Mouse (Mus musculus) MEL (cell line): ENCODE results near the gene Atp8a2. TPM values are rescaled to one million over a fixed set of nuclear protein-coding genes. Genes with fewer than 3 reads are reported as not detected.
"Not testable (repeated sequence)": the region's sequence is repeated elsewhere in the genome, so short reads cannot be mapped to it uniquely, and the experiment has no call there.

Source experiments
- DNase-seq: peaks from one replicate; pipeline ENCODE4 v3.0.0; 2011; ENCODE audit warnings: low read depth, low spot score
- H3K27ac ChIP-seq: 2 replicates; pipeline ENCODE4 v1.5.1; 2012; ENCODE audit warnings: low read depth, mild to moderate bottlenecking, control low read depth, low read length, moderate library complexity; ENCODE audit not compliant: control insufficient read depth
- H3K27me3 ChIP-seq, 2 experiments: fragments of 150-350 bp in 1 of 2; sonication (generic) in 1 of 2; 2 replicates each; pipeline ENCODE4 v1.6.1; 2012; ENCODE audit warnings: low read length in 2 of 2, mild to moderate bottlenecking in 2 of 2, improper control_type of control experiment in 1 of 2, moderate library complexity in 1 of 2; ENCODE audit not compliant: insufficient read depth in 2 of 2, control insufficient read depth in 1 of 2
- H3K36me3 ChIP-seq, 2 experiments: 2 replicates each; pipeline ENCODE4 v1.6.1; 2012 to 2014; ENCODE audit warnings: low read length in 2 of 2, improper control_type of control experiment in 1 of 2, inconsistent platforms in 1 of 2, mild to moderate bottlenecking in 1 of 2; ENCODE audit not compliant: insufficient read depth in 2 of 2, control insufficient read depth in 1 of 2
- H3K4me1 ChIP-seq, 2 experiments: fragments of 150-350 bp in 1 of 2; sonication (generic) in 1 of 2; 2 replicates each; pipeline ENCODE4 v1.6.1; 2012; ENCODE audit warnings: low read length in 2 of 2, improper control_type of control experiment in 1 of 2, mild to moderate bottlenecking in 1 of 2; ENCODE audit not compliant: insufficient read depth in 2 of 2, control insufficient read depth in 1 of 2
- H3K4me3 ChIP-seq, 2 experiments: fragments of 150-350 bp in 1 of 2; sonication (generic) in 1 of 2; 2 replicates each; pipeline ENCODE4 v1.5.1; 2012; ENCODE audit warnings: low read depth in 2 of 2, low read length in 2 of 2, mild to moderate bottlenecking in 2 of 2, moderate library complexity in 2 of 2, control low read depth in 1 of 2, improper control_type of control experiment in 1 of 2; ENCODE audit not compliant: control insufficient read depth in 1 of 2, insufficient read depth in 1 of 2
- H3K79me2 ChIP-seq: 2 replicates; pipeline ENCODE4 v1.6.1; 2012; ENCODE audit warnings: mild to moderate bottlenecking, low read length, moderate library complexity; ENCODE audit not compliant: control insufficient read depth, poor library complexity, insufficient read depth
- H3K9ac ChIP-seq: 2 replicates; pipeline ENCODE4 v1.6.1; 2012; ENCODE audit warnings: low read depth, mild to moderate bottlenecking, control low read depth, low read length, moderate library complexity; ENCODE audit not compliant: control insufficient read depth, poor library complexity, severe bottlenecking
- H3K9me3 ChIP-seq: fragments of 150-350 bp; sonication (generic); replicated peaks from 2 replicates; pipeline ENCODE4 v1.6.1; 2012; ENCODE audit warnings: mild to moderate bottlenecking, low read length, improper control_type of control experiment, moderate library complexity; ENCODE audit not compliant: insufficient read depth
- CHD2 ChIP-seq: IDR thresholded peaks from 2 replicates; pipeline ENCODE4 v1.6.1; 2011; ENCODE audit warnings: low read length, improper control_type of control experiment
- CTCF ChIP-seq, 3 experiments: IDR thresholded peaks in 2 of 3; conservative IDR thresholded peaks in 1 of 3; 2 replicates each; pipeline ENCODE4 v1.5.1; 2011 to 2012; ENCODE audit warnings: low read length in 3 of 3, low read depth in 2 of 3, mild to moderate bottlenecking in 2 of 3, improper control_type of control experiment in 1 of 3, inconsistent platforms in 1 of 3, mixed read lengths in 1 of 3, moderate library complexity in 1 of 3; ENCODE audit not compliant: control insufficient read depth in 1 of 3, insufficient read depth in 1 of 3, poor library complexity in 1 of 3, severe bottlenecking in 1 of 3
- E2F4 ChIP-seq: IDR thresholded peaks from 2 replicates; pipeline ENCODE4 v1.6.1; 2011; ENCODE audit warnings: low read depth, low read length, improper control_type of control experiment, borderline replicate concordance
- ETS1 ChIP-seq: IDR thresholded peaks from 2 replicates; pipeline ENCODE4 v1.6.1; 2012; ENCODE audit warnings: low read depth, mild to moderate bottlenecking, inconsistent platforms, low read length, improper control_type of control experiment, moderate library complexity
- GABPA ChIP-seq: IDR thresholded peaks from 2 replicates; pipeline ENCODE4 v1.6.1; 2012; ENCODE audit warnings: low read depth, mild to moderate bottlenecking, inconsistent platforms, low read length, improper control_type of control experiment, moderate library complexity
- GATA1 ChIP-seq: IDR thresholded peaks from 2 replicates; pipeline ENCODE4 v1.6.1; 2011; ENCODE audit warnings: low read depth, low read length, improper control_type of control experiment
- MEF2A ChIP-seq: IDR thresholded peaks from 2 replicates; pipeline ENCODE4 v1.6.1; 2014; ENCODE audit warnings: low read depth, mild to moderate bottlenecking, inconsistent platforms, low read length, improper control_type of control experiment; ENCODE audit not compliant: poor library complexity, insufficient replicate concordance, severe bottlenecking; ENCODE audit errors: extremely low read depth
- POLR2AphosphoS2 ChIP-seq: IDR thresholded peaks from 2 replicates; pipeline ENCODE4 v1.6.1; 2011; ENCODE audit warnings: low read length, improper control_type of control experiment
- RAD21 ChIP-seq: IDR thresholded peaks from 2 replicates; pipeline ENCODE4 v1.6.1; 2011; ENCODE audit warnings: mild to moderate bottlenecking, low read depth, low read length, improper control_type of control experiment
- RCOR1 ChIP-seq: IDR thresholded peaks from 2 replicates; pipeline ENCODE4 v1.6.1; 2012; ENCODE audit warnings: low read depth, mild to moderate bottlenecking, inconsistent platforms, low read length, improper control_type of control experiment
- UBTF ChIP-seq: IDR thresholded peaks from 2 replicates; pipeline ENCODE4 v1.6.1; 2012; ENCODE audit warnings: low read depth, mild to moderate bottlenecking, inconsistent platforms, low read length, improper control_type of control experiment, moderate library complexity, borderline replicate concordance; ENCODE audit not compliant: insufficient read depth
- USF1 ChIP-seq: IDR thresholded peaks from 2 replicates; pipeline ENCODE4 v1.6.1; 2014; ENCODE audit warnings: low read depth, mild to moderate bottlenecking, inconsistent platforms, low read length, improper control_type of control experiment, moderate library complexity
- USF2 ChIP-seq, 2 experiments: IDR thresholded peaks; 2 replicates each; pipeline ENCODE4 v1.6.1; 2011 to 2012; ENCODE audit warnings: improper control_type of control experiment in 2 of 2, low read length in 2 of 2, borderline replicate concordance in 1 of 2, inconsistent platforms in 1 of 2, low read depth in 1 of 2, mild to moderate bottlenecking in 1 of 2; ENCODE audit not compliant: insufficient read depth in 1 of 2
- ZKSCAN1 ChIP-seq: IDR thresholded peaks from 2 replicates; pipeline ENCODE4 v1.6.1; 2012; ENCODE audit warnings: low read depth, mild to moderate bottlenecking, inconsistent platforms, low read length, improper control_type of control experiment, moderate library complexity
- ZMIZ1 ChIP-seq: IDR thresholded peaks from 2 replicates; pipeline ENCODE4 v1.6.1; 2012; ENCODE audit warnings: low read depth, mild to moderate bottlenecking, inconsistent platforms, low read length, improper control_type of control experiment, moderate library complexity
- polyA plus RNA-seq, 2 experiments: library from polyadenylated mRNA; stranded (reverse) in 1 of 2; unstranded in 1 of 2; fragments of >175 nt in 1 of 2; fragments of >200 nt in 1 of 2; gene quantifications; 2 replicates each; pipeline versions ENCODE4 v1.2.1 to v1.2.4; 2012; ENCODE audit warnings: low replicate concordance in 2 of 2, low read depth in 1 of 2; ENCODE audit not compliant: insufficient read length in 2 of 2, insufficient read depth in 1 of 2, missing spikeins in 1 of 2
- total RNA-seq: library from RNA; depleted of rRNA; stranded (reverse); fragments of 300-350 nt; gene quantifications from 2 replicates; pipeline ENCODE4 v1.2.3, GENCODE M21; 2012

The Atp8a2 gene
- total and polyA plus RNA-seq, 3 experiments = 0.29 to 0.39 TPM; not detected in 1

GRCm38 (mm10) chr14:59839951-59840720, 356.8 kb downstream of the Atp8a2 start:
- Histone ChIP-seq H3K9ac (no peak overlapping the region), H3K9me3 (no peaks in the 10 kb centered on the region), H3K27ac (no peak overlapping the region), H3K36me3 (no peaks in the 10 kb centered on the region), H3K27me3 (no peaks in the 10 kb centered on the region), H3K79me2 (no peaks in the 10 kb centered on the region), H3K4me3 (no peak overlapping the region), H3K4me1 (no peaks in the 10 kb centered on the region)
- DNase-seq = no peak
- no peak for TF ChIP-seq ETS1
- no peak for TF ChIP-seq UBTF
- no peak for TF ChIP-seq ZKSCAN1
- TF ChIP-seq USF1 = no peak
- TF ChIP-seq CHD2 = no peak
- TF ChIP-seq GABPA = no peak
- no peak for TF ChIP-seq E2F4
- no peak for TF ChIP-seq RAD21
- no peak for TF ChIP-seq ZMIZ1
- TF ChIP-seq USF2 (IDR thresholded peaks at IDR 0.05; ENCODE audit: borderline replicate concordance in 1 of 2, insufficient read depth in 1 of 2, low read depth in 1 of 2, low read length in 2 of 2) = no peak
- TF ChIP-seq GATA1 = no peak
- no peak for TF ChIP-seq MEF2A
- no peak for TF ChIP-seq POLR2AphosphoS2
- TF ChIP-seq RCOR1 = no peak
- no peak for TF ChIP-seq CTCF (IDR thresholded peaks at IDR 0.05 in 2 of 3, conservative IDR thresholded peaks at IDR 0.05 in 1 of 3; ENCODE audit: control insufficient read depth in 1 of 3, insufficient read depth in 1 of 3, low read depth in 2 of 3, low read length in 3 of 3, poor library complexity in 1 of 3, severe bottlenecking in 1 of 3)

GRCm38 (mm10) chr14:59838446-59839259, 358.3 kb downstream of the Atp8a2 start:
- not testable (repeated sequence) for H3K36me3 ChIP-seq, H3K27me3 ChIP-seq, H3K79me2 ChIP-seq, H3K9me3 ChIP-seq, H3K4me1 ChIP-seq, H3K9ac ChIP-seq, DNase-seq, H3K4me3 ChIP-seq, H3K27ac ChIP-seq

GRCm38 (mm10) chr14:59837691-59838241, 359.2 kb downstream of the Atp8a2 start:
- not testable (repeated sequence) for DNase-seq, H3K4me3 ChIP-seq, H3K79me2 ChIP-seq, H3K27me3 ChIP-seq, H3K9ac ChIP-seq, H3K4me1 ChIP-seq, H3K36me3 ChIP-seq, H3K9me3 ChIP-seq, H3K27ac ChIP-seq
